Mouse (Mus musculus) liver, adult 2 months (tissue): ENCODE results near the gene Irf2bp1. TPM values are rescaled to one million over a fixed set of nuclear protein-coding genes. Genes with fewer than 3 reads are reported as not detected.

ENCODE experiments used
- DNase-seq: peaks from one replicate; pipeline ENCODE4 v3.0.0-alpha.2; 2011; ENCODE audit warnings: low read depth, low spot score; ENCODE audit errors: extremely low read depth
- H3K27ac ChIP-seq: fragments of 200-500 bp; replicated peaks from 2 replicates; pipeline ENCODE4 v1.5.1; 2012; ENCODE audit warnings: low read depth, mild to moderate bottlenecking, control low read depth, inconsistent platforms, low read length; ENCODE audit not compliant: insufficient read depth
- H3K27me3 ChIP-seq: fragments of 200-500 bp; 2 replicates; pipeline ENCODE4 v1.6.1; 2012; ENCODE audit warnings: mild to moderate bottlenecking, moderate library complexity, low read length, inconsistent platforms; ENCODE audit not compliant: control insufficient read depth, insufficient read depth
- H3K36me3 ChIP-seq: fragments of 200-500 bp; 2 replicates; pipeline ENCODE4 v1.6.1; 2012; ENCODE audit warnings: low read length, inconsistent platforms; ENCODE audit not compliant: control insufficient read depth, insufficient read depth
- H3K4me1 ChIP-seq: fragments of 200-500 bp; 2 replicates; pipeline ENCODE4 v1.6.1; 2011; ENCODE audit warnings: low read length; ENCODE audit not compliant: control insufficient read depth, insufficient read depth
- H3K4me3 ChIP-seq: fragments of 200-500 bp; 2 replicates; pipeline ENCODE4 v1.5.1; 2011; ENCODE audit warnings: low read depth, mild to moderate bottlenecking, control low read depth, low read length, moderate library complexity; ENCODE audit not compliant: insufficient read depth
- H3K79me2 ChIP-seq: fragments of 200-500 bp; 2 replicates; pipeline ENCODE4 v1.6.1; 2012; ENCODE audit warnings: inconsistent platforms, mild to moderate bottlenecking, low read length, moderate library complexity; ENCODE audit not compliant: control insufficient read depth, insufficient read depth
- H3K9ac ChIP-seq: fragments of 200-500 bp; 2 replicates; pipeline ENCODE4 v1.6.1; 2012; ENCODE audit warnings: low read depth, mild to moderate bottlenecking, control low read depth, inconsistent platforms, low read length
- CTCF ChIP-seq: fragments of 200-500 bp; IDR thresholded peaks from 2 replicates; pipeline ENCODE4 v1.5.1; 2011; ENCODE audit warnings: low read depth, low read length, control low read depth
- POLR2A ChIP-seq: fragments of 200-500 bp; IDR thresholded peaks from 2 replicates; pipeline ENCODE4 v1.6.1; 2011; ENCODE audit warnings: low read length, control low read depth; ENCODE audit not compliant: insufficient read depth; ENCODE audit errors: extremely low read depth
- WGBS: fragments of 180-500 bp; shearing (Covaris S2); methylation state at CpG from one replicate; pipeline ENCODE4 v1.1.7; 2018; 5-methylcytosine and 5-hydroxymethylcytosine counted together
- polyA plus RNA-seq: library from polyadenylated mRNA; depleted of rRNA; stranded (reverse); fragments of >200 nt; gene quantifications from 2 replicates; pipeline ENCODE4 v1.2.3, GENCODE M21; 2012
- total RNA-seq: library from RNA; depleted of rRNA; stranded (reverse); fragments of >200 nt; gene quantifications from 2 replicates; pipeline ENCODE4 v1.2.3, GENCODE M21; 2014

Irf2bp1 gene
- total and polyA plus RNA-seq, 2 experiments, result 4.5 to 14.6 TPM

DNA sequence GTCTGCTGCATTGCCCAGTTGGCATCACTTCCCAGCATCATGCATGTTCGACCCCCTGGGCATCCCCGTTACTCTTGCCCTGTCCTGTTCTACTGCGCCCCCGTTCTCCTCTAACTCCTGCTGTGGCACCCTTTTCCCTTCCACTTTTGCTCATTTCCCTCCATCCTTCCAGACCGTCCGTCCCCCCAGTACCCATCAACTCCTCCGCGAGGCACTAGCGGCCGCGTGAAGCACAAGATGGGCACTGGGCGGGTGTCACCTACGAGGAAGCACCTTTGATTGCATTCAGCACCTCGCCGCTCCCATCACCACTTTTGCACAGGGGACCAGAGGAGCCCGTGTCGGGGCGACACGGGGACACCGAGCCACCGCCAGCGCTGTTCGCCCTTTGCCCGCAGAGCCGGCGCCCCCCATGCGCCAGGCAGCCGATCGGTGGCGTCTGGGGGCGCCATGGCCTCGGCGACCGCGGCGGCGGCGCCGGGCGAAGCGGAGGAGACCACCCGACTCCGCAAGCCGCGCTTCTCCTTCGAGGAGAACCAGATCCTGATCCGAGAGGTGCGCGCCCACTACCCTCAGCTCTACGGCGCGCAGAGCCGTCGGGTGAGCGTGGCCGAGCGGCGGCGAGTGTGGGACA, 12.1 kb upstream of the Irf2bp1 start:
- DNase-seq, result no peak
- peaks cover 3% of the 10 kb centered on the region for H3K4me1 ChIP-seq
- no peaks in the 10 kb centered on the region for H3K36me3 ChIP-seq
- no peak overlapping the region for H3K27ac ChIP-seq
- H3K79me2 ChIP-seq, result no peaks in the 10 kb centered on the region
- TF ChIP-seq POLR2A, result no peak
- TF ChIP-seq CTCF, result no peak
- H3K9ac ChIP-seq, result peak overlapping the region; percentile 44
- no peaks in the 10 kb centered on the region for H3K27me3 ChIP-seq
- H3K4me3 ChIP-seq, result peak overlapping the region; percentile 43
- 3% methylated on average over 59 of the region's 59 CpGs for WGBS

DNA sequence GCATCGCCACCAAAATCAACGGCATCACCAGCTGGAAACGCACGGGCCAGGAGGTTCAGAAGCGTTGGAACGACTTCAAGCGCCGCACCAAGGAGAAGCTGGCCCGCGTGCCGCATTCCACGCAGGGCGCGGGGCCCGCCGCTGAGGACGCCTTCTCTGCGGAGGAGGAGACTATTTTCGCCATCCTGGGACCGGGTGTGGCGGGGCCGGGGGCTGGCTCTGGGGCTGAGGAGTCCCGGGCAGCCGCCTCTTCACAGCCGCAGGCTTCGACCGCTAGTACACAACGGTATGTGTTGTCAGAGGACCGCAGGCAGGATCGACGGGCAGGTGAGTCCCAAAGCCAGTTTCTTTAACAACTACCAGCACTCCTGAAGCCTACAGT, 11.6 kb upstream of the Irf2bp1 start:
- no peak for DNase-seq
- Histone ChIP-seq H3K36me3 (no peaks in the 10 kb centered on the region), H3K27ac (no peak overlapping the region), H3K79me2 (no peaks in the 10 kb centered on the region), H3K27me3 (no peaks in the 10 kb centered on the region), H3K9ac (peak overlapping the region; percentile 44), H3K4me1 (peaks cover 3% of the 10 kb centered on the region), H3K4me3 (peak overlapping the region; percentile 43)
- TF ChIP-seq CTCF (no peak), POLR2A (no peak)
- WGBS, result 4% methylated on average over 31 of the region's 31 CpGs

DNA sequence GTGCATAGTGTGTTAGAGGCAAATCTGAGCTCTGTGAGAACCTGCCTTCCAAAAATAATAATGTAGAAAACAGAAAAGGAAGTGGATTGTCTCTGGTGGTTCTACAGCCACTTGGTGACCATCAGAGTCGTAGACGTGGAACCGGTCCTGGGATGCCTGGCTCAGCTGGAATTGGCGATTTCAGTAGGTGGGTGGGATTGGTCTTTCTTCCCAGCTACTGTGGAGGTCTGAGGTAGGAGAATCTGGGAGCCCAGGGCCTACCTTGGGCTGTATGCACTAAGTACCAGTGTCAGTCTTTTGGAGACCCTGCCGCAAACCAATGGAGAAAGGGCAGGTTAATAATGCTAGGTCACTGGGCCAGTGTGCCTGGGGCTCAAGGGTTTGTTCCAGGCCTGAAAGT, 10.8 kb upstream of the Irf2bp1 start:
- H3K9ac ChIP-seq, result no peak overlapping the region
- H3K36me3 ChIP-seq, result no peaks in the 10 kb centered on the region
- peaks cover 3% of the 10 kb centered on the region for H3K4me1 ChIP-seq
- DNase-seq, result no peak
- no peaks in the 10 kb centered on the region for H3K27me3 ChIP-seq
- H3K79me2 ChIP-seq, result no peaks in the 10 kb centered on the region
- no peak overlapping the region for H3K4me3 ChIP-seq
- TF ChIP-seq CTCF (no peak), POLR2A (no peak)
- 92% methylated on average over 5 of the region's 5 CpGs for WGBS
- H3K27ac ChIP-seq, result no peak overlapping the region

DNA sequence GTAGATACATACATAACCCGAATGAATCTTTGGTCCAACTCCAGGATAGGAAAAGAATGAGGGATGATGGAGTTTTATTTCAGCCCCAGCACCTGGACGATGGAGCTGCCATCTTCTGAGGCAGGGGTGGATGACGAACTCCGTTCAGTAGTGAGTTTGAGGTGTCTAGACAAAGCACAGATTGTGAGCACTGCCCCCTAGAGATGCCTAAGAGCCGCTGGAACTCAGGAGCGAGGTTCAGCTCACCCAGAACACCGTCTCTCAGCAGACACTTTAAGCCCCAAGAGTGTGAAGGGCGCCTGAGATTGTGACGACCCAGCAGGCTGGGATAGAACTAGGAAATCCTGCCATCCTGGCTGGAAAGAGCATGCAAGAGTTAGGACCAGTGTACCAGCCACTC, 5.0 kb upstream of the Irf2bp1 start:
- 61% methylated on average over 9 of the region's 9 CpGs for WGBS
- Histone ChIP-seq H3K27ac (no peak overlapping the region), H3K4me3 (no peak overlapping the region), H3K4me1 (0 out of 2 replicates have a peak, but pooled peaks cover 3% of the 10 kb centered on the region), H3K9ac (no peak overlapping the region), H3K36me3 (no peaks in the 10 kb centered on the region), H3K79me2 (no peaks in the 10 kb centered on the region), H3K27me3 (no peaks in the 10 kb centered on the region)
- no peak for DNase-seq
- TF ChIP-seq POLR2A, result no peak
- TF ChIP-seq CTCF, result peak; percentile 21; the same call in 1 of the 2 replicates

DNA sequence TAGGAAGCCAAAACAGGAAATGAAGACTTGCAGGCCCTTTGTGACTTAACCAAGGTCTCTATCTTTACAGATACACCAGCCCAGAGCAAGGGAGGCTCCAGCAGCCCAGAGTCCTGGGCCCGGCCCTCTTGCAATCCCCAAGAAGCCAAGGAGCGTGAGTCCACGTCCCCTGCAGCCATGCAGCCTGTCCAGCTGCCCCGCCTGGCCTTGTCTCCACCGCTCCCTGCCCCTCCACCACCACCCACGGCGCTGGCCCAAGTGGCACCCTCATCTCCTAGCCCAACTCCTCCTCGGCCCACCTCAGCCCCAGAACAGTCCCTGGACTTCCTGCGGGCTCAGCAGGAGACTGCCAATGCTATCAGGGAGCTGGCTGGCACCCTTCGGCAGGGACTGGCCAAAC, 3.4 kb upstream of the Irf2bp1 start:
- H3K4me3 ChIP-seq, result peak overlapping the region; percentile 57
- no peaks in the 10 kb centered on the region for H3K27me3 ChIP-seq
- no peak overlapping the region for H3K27ac ChIP-seq
- no peak for DNase-seq
- no peaks in the 10 kb centered on the region for H3K36me3 ChIP-seq
- H3K9ac ChIP-seq, result peak overlapping the region; percentile 58
- WGBS, result 66% methylated on average over 10 of the region's 10 CpGs
- TF ChIP-seq CTCF, result no peak
- no peak for TF ChIP-seq POLR2A
- peaks cover 12% of the 10 kb centered on the region for H3K79me2 ChIP-seq
- H3K4me1 ChIP-seq, result peaks cover 10% of the 10 kb centered on the region

DNA sequence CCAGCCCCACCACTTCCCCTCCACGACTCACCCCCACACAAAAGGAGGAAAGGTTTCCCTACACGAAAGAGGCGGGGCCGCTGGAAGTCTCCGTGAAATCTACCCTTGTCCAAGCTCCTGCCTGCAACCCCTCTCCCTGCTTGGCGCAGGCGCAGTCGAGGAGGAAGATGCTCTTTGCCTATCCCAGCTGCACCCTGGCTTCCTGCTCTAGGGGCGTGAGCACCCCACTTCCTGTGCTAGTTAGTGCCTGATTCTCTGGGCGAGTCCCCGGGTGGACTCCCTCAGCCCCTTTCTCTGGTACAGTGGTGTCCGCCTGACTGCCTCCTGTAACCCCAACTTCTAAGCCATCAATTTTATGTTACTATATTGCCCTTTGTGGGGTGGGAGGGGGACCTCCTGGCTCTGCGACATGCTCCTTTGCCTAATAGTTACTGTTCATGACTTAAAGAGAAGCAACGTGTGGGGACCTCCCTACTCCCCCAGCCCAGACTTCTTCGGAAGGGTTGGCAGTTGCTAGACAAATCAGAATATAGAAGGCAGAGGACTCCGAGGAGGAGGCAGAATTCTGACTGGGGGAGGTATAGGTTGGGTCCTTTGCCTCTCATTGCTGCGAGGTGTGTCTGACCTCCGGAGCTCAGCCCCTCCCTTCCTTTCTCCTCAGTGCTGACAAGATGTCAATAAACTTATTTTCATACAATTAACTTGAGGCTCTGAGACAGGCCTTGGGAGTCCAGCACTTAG, 2.6 kb upstream of the Irf2bp1 start:
- Histone ChIP-seq H3K36me3 (no peaks in the 10 kb centered on the region), H3K27ac (peak overlapping the region; percentile 3), H3K27me3 (no peaks in the 10 kb centered on the region), H3K9ac (peak overlapping the region; percentile 46), H3K4me1 (peaks cover 14% of the 10 kb centered on the region), H3K4me3 (peak overlapping the region; percentile 57), H3K79me2 (peaks cover 18% of the 10 kb centered on the region)
- no peak for DNase-seq
- WGBS, result 61% methylated on average over 18 of the region's 18 CpGs
- TF ChIP-seq CTCF, result no peak
